In genomic region chr11:62643011-62643631, GRCm38 (mm10) we compare ENCODE assay signal across 9 mouse cellular contexts. TPM values are rescaled to one million over a fixed set of nuclear protein-coding genes. Genes with fewer than 3 reads are reported as not detected.
DNase-seq lines count a peak whose midpoint lies in the region; ATAC-seq lines count a peak whose summit lies in the region.
"Had no signal": no experiment of that assay in that cellular context is flagged by ENCODE, and none has a peak within 500 bp of the region (broad histone marks: within the 10 kb centered on the region; RNA-seq: fewer than 3 reads in every experiment).

No protein-coding gene starts in this region.

- H3K4me3 ChIP-seq in embryonic facial prominence, embryonic 13.5 days, result no peak overlapping the region
- no peak overlapping the region for H3K4me3 ChIP-seq in embryonic facial prominence, embryonic 10.5 days
- no peak overlapping the region for H3K4me3 ChIP-seq in hindbrain, embryonic 15.5 days
- H3K4me3 ChIP-seq: liver, embryonic 13.5 days had no signal

- DNase-seq in embryonic facial prominence, embryonic 10.5 days (ENCODE audit: low spot score), result no peak
- DNase-seq in A20 (ENCODE audit: low read depth, low spot score), result peak; percentile 54
- DNase-seq in cerebellum, postnatal 36 days, result peak; percentile 83 to 87
- peak; percentile 80 for DNase-seq in lung, postnatal 10 days
- no peak for DNase-seq in layer of hippocampus, postnatal 14 days (ENCODE audit: low spot score in 2 of 2)
- DNase-seq: liver, embryonic 13.5 days had no signal

- peak overlapping the region; percentile 19 for H3K27ac ChIP-seq in embryonic facial prominence, embryonic 13.5 days
- no peak overlapping the region for H3K27ac ChIP-seq in embryonic facial prominence, embryonic 10.5 days (replicated peaks)
- H3K27ac ChIP-seq in hindbrain, embryonic 15.5 days (replicated peaks), result peak overlapping the region; percentile 55
- H3K27ac ChIP-seq: liver, embryonic 13.5 days had no signal

- 63% methylated on average over 8 of the region's 8 CpGs for WGBS in embryonic facial prominence, embryonic 13.5 days
- 71% methylated on average over 8 of the region's 8 CpGs for WGBS in embryonic facial prominence, embryonic 10.5 days
- 67% methylated on average over 8 of the region's 8 CpGs for WGBS in hindbrain, embryonic 15.5 days

- no peak for ATAC-seq in embryonic facial prominence, embryonic 13.5 days (ENCODE audit: insufficient number of reproducible peaks, insufficient read depth, low FRiP score, low TSS enrichment, low read depth)
- no peak for ATAC-seq in hindbrain, embryonic 15.5 days (ENCODE audit: low FRiP score, low read depth)
- no peak for ATAC-seq in megakaryocyte-erythroid progenitor cell, adult 5-6 weeks (replicated peaks; ENCODE audit: low FRiP score, low TSS enrichment, poor library complexity, severe bottlenecking)

- H3K9me3 ChIP-seq in embryonic facial prominence, embryonic 13.5 days, result no peaks in the 10 kb centered on the region
- H3K9me3 ChIP-seq in embryonic facial prominence, embryonic 10.5 days, result no peaks in the 10 kb centered on the region
- H3K9me3 ChIP-seq in hindbrain, embryonic 15.5 days, result no peaks in the 10 kb centered on the region
- H3K9me3 ChIP-seq: liver, embryonic 13.5 days had no signal

- peak overlapping the region; percentile 44; the same call in 1 of the 2 replicates for H3K9ac ChIP-seq in embryonic facial prominence, embryonic 13.5 days
- H3K9ac ChIP-seq in hindbrain, embryonic 15.5 days, result no peak overlapping the region
- H3K9ac ChIP-seq: liver, embryonic 13.5 days had no signal

- H3K27me3 ChIP-seq in embryonic facial prominence, embryonic 13.5 days, result no peaks in the 10 kb centered on the region
- no peaks in the 10 kb centered on the region for H3K27me3 ChIP-seq in embryonic facial prominence, embryonic 10.5 days (replicated peaks; ENCODE audit: low read depth, poor library complexity, severe bottlenecking)
- H3K27me3 ChIP-seq in hindbrain, embryonic 15.5 days, result no peaks in the 10 kb centered on the region

- no peak overlapping the region for H3K4me2 ChIP-seq in embryonic facial prominence, embryonic 13.5 days
- H3K4me2 ChIP-seq in hindbrain, embryonic 15.5 days, result no peak overlapping the region
- H3K4me2 ChIP-seq: liver, embryonic 13.5 days had no signal

- H3K36me3 ChIP-seq in embryonic facial prominence, embryonic 13.5 days, result no peaks in the 10 kb centered on the region
- peaks cover 26% of the 10 kb centered on the region for H3K36me3 ChIP-seq in embryonic facial prominence, embryonic 10.5 days (replicated peaks)
- no peaks in the 10 kb centered on the region for H3K36me3 ChIP-seq in hindbrain, embryonic 15.5 days
- H3K36me3 ChIP-seq: liver, embryonic 13.5 days had no signal

- peaks cover 70% of the 10 kb centered on the region for H3K4me1 ChIP-seq in embryonic facial prominence, embryonic 13.5 days
- peaks cover 72% of the 10 kb centered on the region for H3K4me1 ChIP-seq in embryonic facial prominence, embryonic 10.5 days
- peaks cover 54% of the 10 kb centered on the region for H3K4me1 ChIP-seq in hindbrain, embryonic 15.5 days (replicated peaks)

RNA-seq across cellular contexts. Expression of gene Lrrc75a, which starts 5.2 kb away (rescaled TPM):
- polyA plus RNA-seq in embryonic facial prominence, embryonic 13.5 days (2015; fragmentation: Nextera tagmentation; extraction: Ambion mirVana), result 14.0 and 18.4 TPM in 2 replicates
- 11.2 and 12.9 TPM in 2 replicates for polyA plus RNA-seq in embryonic facial prominence, embryonic 10.5 days (2016; fragmentation: Nextera tagmentation; extraction: Ambion mirVana)
- polyA plus RNA-seq in hindbrain, embryonic 15.5 days (2015; fragmentation: Nextera tagmentation; extraction: Ambion mirVana), result 12.4 and 12.9 TPM in 2 replicates
- total RNA-seq in layer of hippocampus, postnatal 14 days (2021), result 10 to 100 TPM in 1 of 2 experiments, 1 to 10 TPM in 1; 9.5 to 11.3 TPM
- total RNA-seq in megakaryocyte-erythroid progenitor cell, adult 5-6 weeks (2014; fragmentation: Nextera tagmentation), result 2.1 and 3.1 TPM in 2 replicates
- 0.99 and 1.8 TPM in 2 replicates for total RNA-seq in megakaryocyte-erythroid progenitor cell, adult 5-6 weeks (2017)

RNA-seq across cellular contexts. Expression of gene Mmgt2, which starts 5.3 kb away (rescaled TPM):
- polyA plus RNA-seq in embryonic facial prominence, embryonic 13.5 days (2015; fragmentation: Nextera tagmentation; extraction: Ambion mirVana), result 60.4 and 64.0 TPM in 2 replicates
- polyA plus RNA-seq in embryonic facial prominence, embryonic 10.5 days (2016; fragmentation: Nextera tagmentation; extraction: Ambion mirVana), result 41.9 and 44.2 TPM in 2 replicates
- 23.7 and 26.4 TPM in 2 replicates for polyA plus RNA-seq in hindbrain, embryonic 15.5 days (2015; fragmentation: Nextera tagmentation; extraction: Ambion mirVana)
- 10 to 100 TPM; 14.8 to 17.2 TPM for total RNA-seq in layer of hippocampus, postnatal 14 days (2021)
- total RNA-seq in megakaryocyte-erythroid progenitor cell, adult 5-6 weeks (2014; fragmentation: Nextera tagmentation), result 16.4 and 29.7 TPM in 2 replicates
- 9.1 and 14.8 TPM in 2 replicates for total RNA-seq in megakaryocyte-erythroid progenitor cell, adult 5-6 weeks (2017)

Comparison
In these comparisons a context has a peak if more than half of its experiments do, and no peak if none do; other contexts are left out.
1. DNase-seq: peak in A20 (single experiment), cerebellum, postnatal 36 days (2 of 2) and lung, postnatal 10 days (single experiment); none in embryonic facial prominence, embryonic 10.5 days (single experiment) and layer of hippocampus, postnatal 14 days (0 of 2).